Comparison of ENCODE assay signal across 15 mouse cellular contexts in the genomic region with DNA sequence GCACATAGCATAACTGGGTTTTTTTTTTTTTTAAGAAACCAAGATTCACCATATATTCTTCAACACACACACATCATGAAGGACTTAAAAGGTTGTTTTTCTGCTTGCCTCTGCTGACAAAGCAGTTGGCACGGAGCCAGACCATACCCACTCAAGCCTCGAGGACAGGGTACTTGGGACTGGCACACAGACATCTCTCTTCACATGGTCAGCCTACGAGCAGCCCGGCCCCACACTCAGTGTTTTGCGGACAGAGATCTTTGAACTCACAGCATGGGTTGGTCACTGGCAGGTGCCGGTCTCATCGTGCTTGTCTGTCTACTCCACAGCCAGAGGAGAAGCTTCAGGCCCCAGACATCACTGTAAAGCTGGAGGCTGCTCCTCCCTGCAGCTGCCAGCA. TPM values are rescaled to one million over a fixed set of nuclear protein-coding genes. Genes with fewer than 3 reads are reported as not detected.
A peak's percentile ranks its signal among the peaks of the same experiment; 100 is the strongest.
DNase-seq lines count a peak whose midpoint lies in the region; ATAC-seq and TF ChIP-seq lines count a peak whose summit lies in the region.
"Had no signal": no experiment of that assay in that cellular context is flagged by ENCODE, and none has a peak within 500 bp of the region (broad histone marks: within the 10 kb centered on the region; RNA-seq: fewer than 3 reads in every experiment).

No protein-coding gene starts in this region.

- H3K4me2 ChIP-seq in kidney, embryonic 16.5 days (replicated peaks; ENCODE audit: low read depth, low read length), result no peak overlapping the region
- H3K4me2 ChIP-seq: heart, embryonic 13.5 days; limb, embryonic 13.5 days had no signal

- WGBS in kidney, adult 2 months, result 54% methylated on average over 7 of the region's 7 CpGs
- 76% methylated on average over 7 of the region's 7 CpGs for WGBS in kidney, embryonic 16.5 days
- WGBS in limb, embryonic 10.5 days, result 90% methylated on average over 7 of the region's 7 CpGs

- H3K4me3 ChIP-seq in kidney, adult 2 months (ENCODE audit: insufficient read depth, low read depth, low read length), result no peak overlapping the region
- no peak overlapping the region for H3K4me3 ChIP-seq in kidney, embryonic 16.5 days (ENCODE audit: low read length)
- H3K4me3 ChIP-seq in limb, embryonic 10.5 days, result no peak overlapping the region
- H3K4me3 ChIP-seq: heart, embryonic 13.5 days; hindbrain, embryonic 10.5 days; limb, embryonic 13.5 days had no signal

- TF ChIP-seq CTCF in kidney, adult 2 months (conservative IDR thresholded peaks at IDR 0.05; ENCODE audit: insufficient read depth, insufficient read length, low read depth, low read length), result no peak
- TF ChIP-seq CTCF in brain, embryonic 14.5 days (IDR thresholded peaks at IDR 0.05; ENCODE audit: borderline replicate concordance, extremely low read depth, insufficient read depth, insufficient read length), result no peak

- DNase-seq in cerebellum, adult 9-11 months, result peak; percentile 8
- DNase-seq in cerebellum, adult 11-12 months, result no peak
- DNase-seq in kidney, adult 2 months, result peak; percentile 72
- DNase-seq in brain, embryonic 14.5 days (ENCODE audit: low read depth), result peak; percentile 51
- DNase-seq in kidney, postnatal 4 days, result peak; percentile 51 to 68
- no peak for DNase-seq in spleen, adult 12 weeks (ENCODE audit: low spot score)
- no peak for DNase-seq in limb, embryonic 10.5 days (ENCODE audit: low spot score)
- DNase-seq: gastrocnemius, postnatal 36 days; right cerebral cortex, adult 18-20 months; thymus, adult 2 months had no signal

- H3K9me3 ChIP-seq in kidney, embryonic 16.5 days (ENCODE audit: low read length), result no peaks in the 10 kb centered on the region
- H3K9me3 ChIP-seq in limb, embryonic 10.5 days (replicated peaks), result no peaks in the 10 kb centered on the region
- H3K9me3 ChIP-seq: heart, embryonic 13.5 days; hindbrain, embryonic 10.5 days; limb, embryonic 13.5 days had no signal

- H3K9ac ChIP-seq in kidney, embryonic 16.5 days (replicated peaks; ENCODE audit: low read length), result no peak overlapping the region
- H3K9ac ChIP-seq: heart, embryonic 13.5 days; limb, embryonic 13.5 days had no signal

- no peak for ATAC-seq in kidney, embryonic 16.5 days (ENCODE audit: low FRiP score, low TSS enrichment)

- TF ChIP-seq POLR2A in kidney, adult 2 months (IDR thresholded peaks at IDR 0.05; ENCODE audit: low read depth, low read length), result no peak
- TF ChIP-seq POLR2A in brain, embryonic 14.5 days (IDR thresholded peaks at IDR 0.05; ENCODE audit: borderline replicate concordance, extremely low read depth, insufficient read depth, insufficient read length, poor library complexity, severe bottlenecking), result no peak

- H3K4me1 ChIP-seq in kidney, adult 2 months (ENCODE audit: control insufficient read depth, insufficient read depth, low read length), result peaks cover 9% of the 10 kb centered on the region
- peaks cover 3% of the 10 kb centered on the region; the same call in 1 of the 2 replicates for H3K4me1 ChIP-seq in kidney, embryonic 16.5 days (ENCODE audit: insufficient read depth, low read length)
- peaks cover 11% of the 10 kb centered on the region for H3K4me1 ChIP-seq in limb, embryonic 10.5 days
- H3K4me1 ChIP-seq: hindbrain, embryonic 10.5 days; limb, embryonic 13.5 days had no signal

- no peaks in the 10 kb centered on the region for H3K27me3 ChIP-seq in kidney, adult 2 months (replicated peaks; ENCODE audit: control insufficient read depth, insufficient read depth, low read length)
- no peaks in the 10 kb centered on the region for H3K27me3 ChIP-seq in kidney, embryonic 16.5 days (ENCODE audit: insufficient read depth, low read length)
- H3K27me3 ChIP-seq in limb, embryonic 10.5 days (ENCODE audit: low read depth, poor library complexity, severe bottlenecking), result no peaks in the 10 kb centered on the region
- H3K27me3 ChIP-seq: heart, embryonic 13.5 days; limb, embryonic 13.5 days had no signal

- peak overlapping the region; percentile 58; the same call in 1 of the 2 replicates for H3K27ac ChIP-seq in kidney, adult 2 months (ENCODE audit: insufficient read depth, low read depth, low read length)
- no peak overlapping the region for H3K27ac ChIP-seq in kidney, embryonic 16.5 days (ENCODE audit: low read length)
- H3K27ac ChIP-seq in limb, embryonic 10.5 days, result no peak overlapping the region
- H3K27ac ChIP-seq: heart, embryonic 13.5 days; hindbrain, embryonic 10.5 days; limb, embryonic 13.5 days; macrophage had no signal

- H3K36me3 ChIP-seq in kidney, adult 2 months (ENCODE audit: control insufficient read depth, insufficient read depth, low read length), result no peaks in the 10 kb centered on the region
- peaks cover 10% of the 10 kb centered on the region; the same call in 1 of the 2 replicates for H3K36me3 ChIP-seq in kidney, embryonic 16.5 days (ENCODE audit: insufficient read depth, low read length)
- 0 out of 2 replicates have a peak, but pooled peaks cover 10% of the 10 kb centered on the region for H3K36me3 ChIP-seq in limb, embryonic 10.5 days

RNA-seq across cellular contexts. Expression of gene Snx4, which starts 56.5 kb away (rescaled TPM):
- polyA plus RNA-seq in kidney, adult 2 months (2012; rRNA removed), result 12.1 and 16.2 TPM in 2 replicates
- polyA plus RNA-seq in kidney, embryonic 16.5 days (2015; fragmentation: Nextera tagmentation; extraction: Ambion mirVana), result 86.4 and 90.6 TPM in 2 replicates
- polyA plus RNA-seq in brain, embryonic 14.5 days (2012; rRNA removed), result 25.9 and 40.3 TPM in 2 replicates
- 62.0 and 67.5 TPM in 2 replicates for polyA plus RNA-seq in limb, embryonic 10.5 days (2016; fragmentation: Nextera tagmentation; extraction: Ambion mirVana)

Comparison
In these comparisons a context has a peak if more than half of its experiments do, and no peak if none do; other contexts are left out.
1. DNase-seq: peak in cerebellum, adult 9-11 months (single experiment), kidney, adult 2 months (single experiment), brain, embryonic 14.5 days (single experiment) and kidney, postnatal 4 days (2 of 2); none in cerebellum, adult 11-12 months (single experiment), spleen, adult 12 weeks (single experiment) and limb, embryonic 10.5 days (single experiment).